Mouse (Mus musculus) C2C12 (cell line): ENCODE results near the gene Flywch1.

Source experiments
- CEBPB ChIP-seq: IDR thresholded peaks from one replicate; pipeline ENCODE4 v1.6.1; 2011; ENCODE audit warnings: low read depth, mild to moderate bottlenecking, control low read depth, moderate library complexity
- CTCF ChIP-seq: IDR thresholded peaks from one replicate; pipeline ENCODE4 v1.5.1; 2011; ENCODE audit not compliant: control insufficient read depth, insufficient read depth, insufficient read length
- FOSL1 ChIP-seq: IDR thresholded peaks from one replicate; pipeline ENCODE4 v1.8.0; 2011; ENCODE audit warnings: mild to moderate bottlenecking, low read length; ENCODE audit not compliant: poor library complexity, insufficient read depth, severe bottlenecking
- MAX ChIP-seq: IDR thresholded peaks from one replicate; pipeline ENCODE4 v1.6.1; 2011; ENCODE audit warnings: mild to moderate bottlenecking, control low read depth
- MYOD1 ChIP-seq: IDR thresholded peaks from one replicate; pipeline ENCODE4 v1.6.1; 2011; ENCODE audit warnings: low read depth; ENCODE audit not compliant: control insufficient read depth, insufficient read length
- MYOG ChIP-seq: IDR thresholded peaks from one replicate; pipeline ENCODE4 v1.6.1; 2011; ENCODE audit not compliant: control insufficient read depth, insufficient read length; ENCODE audit errors: extremely low read depth
- USF1 ChIP-seq: IDR thresholded peaks from one replicate; pipeline ENCODE4 v1.6.1; 2011; ENCODE audit warnings: low read depth, mild to moderate bottlenecking, control low read depth, moderate library complexity

DNA sequence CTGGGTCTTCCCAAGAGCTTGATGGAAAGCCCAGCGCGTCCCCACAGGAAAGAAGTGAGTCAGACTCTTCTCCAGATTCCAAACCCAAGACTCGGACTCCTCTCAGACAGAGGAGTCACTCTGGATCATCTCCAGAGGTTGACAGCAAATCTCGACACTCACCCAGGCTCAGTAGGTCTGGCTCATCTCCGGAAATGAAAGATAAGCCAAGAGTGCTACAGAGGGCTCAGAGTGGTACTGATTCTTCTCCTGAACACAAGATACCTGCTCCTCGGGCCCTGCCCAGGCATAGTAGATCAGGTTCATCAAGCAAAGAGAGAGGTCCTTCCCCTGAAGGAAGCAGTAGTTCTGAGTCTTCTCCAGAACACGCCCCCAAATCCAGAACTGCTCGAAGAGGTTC is 47.2 kb upstream of the Flywch1 start:
- TF ChIP-seq CTCF (no peak), MAX (no peak), MYOD1 (no peak), CEBPB (no peak), USF1 (no peak), MYOG (no peak), FOSL1 (no peak)
